Mouse (Mus musculus) granulocyte monocyte progenitor cell, adult 5-6 weeks (primary cell): ENCODE measurements around the gene Ranbp6. TPM values are rescaled to one million over a fixed set of nuclear protein-coding genes. Genes with fewer than 3 reads are reported as not detected.
A peak's percentile ranks its signal among the peaks of the same experiment; 100 is the strongest.

Experiments used
- ATAC-seq: replicated peaks from 2 replicates; pipeline ENCODE4 v1.8.0; 2016; ENCODE audit warnings: mild to moderate bottlenecking, moderate TSS enrichment, inconsistent platforms; ENCODE audit not compliant: poor library complexity, severe bottlenecking
- total RNA-seq, 2 experiments: library from RNA; stranded (forward) in 1 of 2; stranded (reverse) in 1 of 2; fragments of 200-712, 200-1000 nt in 1 of 2; fragments of >200 nt in 1 of 2; fragmentation: Nextera tagmentation in 1 of 2; gene quantifications; 2 replicates each; pipeline ENCODE4 v1.2.3; 2014 to 2017

Gene Ranbp6
- total RNA-seq (2014; fragmentation: Nextera tagmentation): 8.8 and 13.2 TPM in 2 replicates
- 19.2 and 27.7 TPM in 2 replicates for total RNA-seq (2017)

GRCm38 (mm10) chr19:29812581-29813460, at the start of gene Ranbp6:
Gene Ranbp6, minus strand, starts transcription at chr19:29812974.
- peak; percentile 100 for ATAC-seq

GRCm38 (mm10) chr19:29860816-29861215, 48.0 kb upstream of the Ranbp6 start:
- no peak for ATAC-seq

DNA sequence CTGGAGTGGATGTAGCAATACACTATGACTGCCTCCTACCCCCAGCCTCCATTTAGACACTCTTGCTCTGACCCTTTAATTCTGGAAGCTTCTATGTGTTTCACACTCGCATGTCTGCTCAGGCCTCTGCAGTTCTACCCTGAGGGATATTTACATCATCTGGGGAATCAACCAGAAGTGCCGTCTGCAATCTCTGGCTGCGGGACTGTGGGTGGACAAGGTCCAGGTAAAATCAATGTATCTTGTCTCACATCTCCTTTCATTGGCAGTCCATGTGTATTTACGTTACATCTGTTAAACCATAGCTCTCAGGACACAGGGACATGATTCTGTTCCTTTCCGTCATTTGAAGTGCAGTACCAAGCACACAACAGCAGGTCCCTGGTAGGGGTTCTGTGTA, 44.5 kb upstream of the Ranbp6 start:
- no peak for ATAC-seq

DNA sequence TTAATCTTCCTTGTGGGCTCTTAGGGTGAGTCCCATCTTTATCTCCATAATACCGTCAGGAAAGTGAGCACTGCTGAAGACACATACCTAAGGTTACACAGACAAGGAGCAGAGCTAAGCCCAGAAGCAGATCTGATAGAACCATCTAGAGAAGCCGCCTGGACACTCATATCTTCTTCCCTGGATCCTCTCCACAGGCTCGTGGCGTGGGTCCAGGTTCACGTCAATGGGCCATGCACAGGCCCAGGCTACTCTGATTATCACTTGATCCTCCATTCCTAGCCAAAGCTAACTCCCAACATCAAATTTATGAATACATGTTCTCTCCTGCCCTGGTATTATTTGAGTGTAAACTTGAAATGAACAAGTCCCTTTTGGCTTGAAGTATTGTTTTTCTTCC, 40.9 kb upstream of the Ranbp6 start:
- ATAC-seq: no peak

DNA sequence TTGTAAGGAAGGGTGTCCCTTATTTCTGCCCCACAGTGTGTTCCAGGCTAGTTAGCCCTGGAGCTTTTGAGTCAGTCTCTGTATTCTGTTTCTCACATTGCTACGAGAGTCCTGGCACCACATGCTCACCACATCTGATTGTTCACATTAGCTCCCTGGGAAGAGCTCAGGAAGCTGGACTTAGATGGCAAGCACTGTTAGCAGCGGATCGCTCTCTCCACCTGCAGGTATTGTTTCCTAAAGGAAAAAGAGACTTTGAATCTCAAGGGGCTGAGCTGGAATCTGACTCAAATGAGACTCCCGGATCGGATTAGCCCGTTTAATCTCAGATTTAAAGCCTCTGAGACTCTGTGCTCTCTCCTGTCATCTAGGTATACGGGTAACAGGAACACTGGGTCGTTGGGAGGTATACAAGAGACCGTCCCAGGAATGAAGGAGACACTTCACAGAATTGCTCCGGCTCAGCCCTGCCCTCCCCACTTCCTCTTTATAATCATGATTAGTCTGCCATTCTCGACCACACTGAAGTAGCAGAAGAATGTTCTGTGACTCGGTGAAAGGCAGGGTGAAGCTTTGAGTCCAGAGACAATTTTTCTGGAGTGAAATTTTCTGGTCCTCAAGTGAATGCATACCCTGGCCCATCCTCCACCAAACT, 38.4 kb upstream of the Ranbp6 start:
- peak; percentile 52; the same call in 1 of the 2 replicates for ATAC-seq

- peak; percentile 84 for ATAC-seq
Observed at GRCm38 (mm10) chr19:29849924-29850551, 37.3 kb upstream of the Ranbp6 start.

GRCm38 (mm10) chr19:29844036-29844661, 31.4 kb upstream of the Ranbp6 start:
- ATAC-seq: no peak

DNA sequence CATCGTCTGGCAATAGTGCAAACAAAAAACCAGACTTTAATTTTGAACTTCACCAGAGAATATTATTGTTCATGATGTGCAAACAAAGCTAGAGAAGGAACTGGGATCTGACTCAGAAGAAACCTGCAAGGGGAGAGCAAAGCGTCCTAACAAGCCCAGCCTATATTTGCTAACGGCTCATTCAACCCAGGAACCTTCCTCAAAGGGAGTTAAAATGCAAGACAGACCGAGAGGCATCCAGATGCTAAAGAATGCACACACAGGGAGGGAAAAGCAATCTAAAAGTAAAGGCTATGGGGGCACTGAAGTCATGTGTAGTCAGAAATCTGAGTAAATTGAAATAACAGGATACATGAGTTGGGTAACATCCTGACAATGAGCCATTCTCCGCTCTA, 30.9 kb upstream of the Ranbp6 start:
- no peak for ATAC-seq

GRCm38 (mm10) chr19:29842973-29843372, 30.2 kb upstream of the Ranbp6 start:
- no peak for ATAC-seq

DNA sequence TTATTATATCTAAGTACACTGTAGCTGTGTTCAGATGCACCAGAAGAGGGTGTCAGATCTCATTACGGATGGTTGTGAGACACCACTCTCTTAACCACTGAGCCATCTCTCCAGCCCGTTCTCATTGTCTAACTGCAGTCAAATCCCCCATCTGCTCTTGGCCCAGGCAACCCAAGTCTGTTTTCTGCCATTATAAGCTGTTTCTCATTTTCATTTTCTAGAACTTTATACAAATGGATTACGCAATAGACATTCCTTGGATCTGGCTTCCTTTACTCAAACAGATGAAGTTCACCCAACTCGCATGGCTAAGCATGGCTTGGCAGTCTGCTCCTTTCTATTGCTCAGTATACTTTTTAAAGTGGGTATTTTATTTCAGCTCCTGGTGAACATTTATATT, 27.9 kb upstream of the Ranbp6 start:
- ATAC-seq: no peak

DNA sequence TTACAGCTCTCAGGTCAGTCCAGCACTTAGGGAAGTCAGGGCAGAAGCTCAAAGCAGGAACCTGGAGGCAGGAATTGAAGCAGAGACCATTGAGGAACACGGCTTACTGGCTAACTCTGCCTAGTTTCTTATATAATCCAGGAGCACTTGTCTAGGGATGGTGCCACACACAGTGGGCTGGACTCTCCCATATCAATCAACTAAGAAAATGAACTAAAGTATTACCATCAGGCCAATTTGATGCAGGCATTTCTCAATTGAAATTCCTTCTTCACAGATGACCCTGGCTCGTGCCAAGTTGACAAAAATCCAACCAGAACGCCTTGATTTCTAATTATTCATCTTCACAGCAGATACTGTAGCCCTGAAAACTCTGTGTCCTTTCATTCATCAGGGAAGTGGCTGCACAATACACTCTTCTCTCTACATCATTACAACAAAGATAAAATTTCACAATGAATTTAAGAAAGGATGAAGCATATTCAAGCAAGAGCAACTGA, 25.9 kb upstream of the Ranbp6 start:
- ATAC-seq: no peak

- no peak for ATAC-seq
Observed at GRCm38 (mm10) chr19:29838171-29838570, 25.4 kb upstream of the Ranbp6 start.

GRCm38 (mm10) chr19:29835364-29836034, 22.7 kb upstream of the Ranbp6 start:
- no peak for ATAC-seq

- no peak for ATAC-seq
Observed at GRCm38 (mm10) chr19:29830911-29831310, 18.1 kb upstream of the Ranbp6 start.

DNA sequence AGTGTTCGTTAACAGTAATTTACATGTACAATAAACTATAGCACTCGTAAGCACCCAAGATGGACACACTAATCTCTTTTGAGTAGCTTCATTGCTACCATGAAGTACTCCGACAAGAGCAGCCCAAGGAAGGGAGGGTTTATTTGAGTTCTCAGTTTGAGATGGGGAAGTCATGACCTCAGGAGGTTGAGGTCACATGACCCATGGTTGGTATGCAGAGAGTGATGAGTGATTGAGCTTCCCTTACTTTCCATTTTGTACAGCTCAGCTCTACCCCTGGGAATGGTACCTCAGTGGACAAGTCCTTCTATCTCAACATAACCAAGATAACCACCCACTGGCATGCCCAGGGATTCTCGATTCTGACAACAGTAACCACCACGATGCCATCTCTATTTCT, 15.8 kb upstream of the Ranbp6 start:
- no peak for ATAC-seq

DNA sequence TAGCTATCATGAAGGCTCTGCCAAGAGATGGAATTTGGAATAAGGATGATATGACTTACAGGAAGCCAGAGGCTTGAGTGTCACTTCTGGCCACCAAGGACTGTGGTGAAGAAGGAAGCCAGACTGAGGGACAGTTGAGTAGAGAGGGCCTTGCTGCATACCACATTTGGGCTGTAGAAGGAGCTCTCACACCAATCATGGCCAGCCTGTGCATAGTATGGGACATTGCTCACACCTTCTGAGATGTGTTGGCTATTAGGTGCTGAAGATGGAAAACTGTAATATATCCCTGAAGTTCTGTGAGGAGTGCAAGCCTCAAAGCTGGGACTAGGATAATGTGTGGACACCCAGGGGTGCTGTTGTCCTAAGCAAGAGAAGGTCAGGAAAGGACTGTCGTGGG, 13.9 kb upstream of the Ranbp6 start:
- peak; percentile 49; the same call in 1 of the 2 replicates for ATAC-seq

DNA sequence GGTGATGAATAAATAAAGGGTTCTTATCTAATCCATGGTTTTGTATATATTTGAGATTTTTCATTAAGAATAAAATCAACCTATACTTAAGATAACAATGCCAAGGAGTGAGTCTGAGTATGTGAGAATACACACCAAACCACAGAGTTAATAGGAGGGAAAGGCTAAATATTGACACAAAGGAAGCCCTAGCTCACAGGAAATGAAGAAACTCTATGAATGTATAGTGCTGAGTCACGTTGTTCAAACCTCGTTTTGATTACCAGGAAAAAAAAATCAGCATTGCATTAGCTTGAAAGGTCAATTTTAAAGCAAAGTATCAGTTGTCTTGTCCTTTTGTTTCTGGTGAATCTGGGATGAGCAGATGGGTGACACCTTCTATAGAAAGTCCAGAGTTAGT, 12.2 kb upstream of the Ranbp6 start:
- ATAC-seq: peak; percentile 40; the same call in 1 of the 2 replicates

GRCm38 (mm10) chr19:29824034-29824700, 11.4 kb upstream of the Ranbp6 start:
- ATAC-seq: peak; percentile 89

GRCm38 (mm10) chr19:29823456-29824010, 10.8 kb upstream of the Ranbp6 start:
- ATAC-seq: no peak
